Mouse (Mus musculus) gastrocnemius, postnatal 10 days (tissue): ENCODE measurements around the gene A830031A19Rik. TPM values are rescaled to one million over a fixed set of nuclear protein-coding genes. Genes with fewer than 3 reads are reported as not detected.

Source experiments
- DNase-seq: peaks from one replicate; pipeline ENCODE4 v3.0.0; 2021; ENCODE audit warnings: mixed read lengths
- microRNA-seq, 2 experiments: library from miRNA; unstranded; fragments of <30 nt; microRNA quantifications; one replicate each; pipeline ENCODE4 v1.2.0; 2021
- total RNA-seq, 2 experiments: library from RNA; stranded (reverse); gene quantifications; 2 replicates each; pipeline ENCODE4 v1.2.3; 2021

The A830031A19Rik gene
- total RNA-seq, 2 experiments from 2014 or later, result not detected

DNA sequence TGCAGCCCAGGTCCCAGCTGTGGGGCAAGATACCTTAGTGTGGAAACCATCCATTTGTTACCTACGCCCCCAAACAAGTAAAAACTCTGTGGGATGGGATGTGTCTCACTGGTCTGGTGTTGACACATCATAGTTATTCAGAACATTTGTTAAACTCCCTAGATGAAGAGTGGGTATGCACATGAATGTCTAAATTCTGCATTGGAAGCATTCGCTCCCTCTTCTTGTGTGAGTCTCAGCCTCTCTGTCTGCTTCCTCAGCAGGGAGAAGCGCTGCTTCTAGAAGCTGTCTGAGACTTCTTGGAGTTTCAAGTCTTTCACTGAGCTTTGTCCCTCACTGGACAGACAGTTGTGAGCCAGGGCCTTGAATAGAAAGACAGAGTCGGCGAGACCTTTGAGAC, 65.9 kb downstream of the A830031A19Rik start:
- DNase-seq, result no peak

DNA sequence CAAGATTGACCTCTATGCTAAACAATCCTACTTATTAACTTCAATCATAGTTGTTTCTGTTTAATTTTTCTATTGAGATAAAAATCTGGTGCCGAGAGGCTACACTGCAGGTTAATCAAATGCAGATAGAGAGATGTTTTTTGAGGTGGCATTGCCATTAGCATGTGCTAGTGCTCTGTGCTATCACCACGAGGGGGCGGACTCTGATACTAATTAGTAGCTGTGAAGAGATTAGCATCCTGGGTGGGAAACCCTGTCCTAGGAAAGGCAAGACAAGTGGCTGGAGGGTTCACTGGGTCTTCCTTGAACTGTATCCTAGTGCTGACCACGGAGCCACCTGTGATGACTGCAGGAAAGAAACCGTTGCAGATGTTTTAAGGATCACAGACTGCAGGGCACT, 66.6 kb downstream of the A830031A19Rik start:
- DNase-seq, result no peak

DNA sequence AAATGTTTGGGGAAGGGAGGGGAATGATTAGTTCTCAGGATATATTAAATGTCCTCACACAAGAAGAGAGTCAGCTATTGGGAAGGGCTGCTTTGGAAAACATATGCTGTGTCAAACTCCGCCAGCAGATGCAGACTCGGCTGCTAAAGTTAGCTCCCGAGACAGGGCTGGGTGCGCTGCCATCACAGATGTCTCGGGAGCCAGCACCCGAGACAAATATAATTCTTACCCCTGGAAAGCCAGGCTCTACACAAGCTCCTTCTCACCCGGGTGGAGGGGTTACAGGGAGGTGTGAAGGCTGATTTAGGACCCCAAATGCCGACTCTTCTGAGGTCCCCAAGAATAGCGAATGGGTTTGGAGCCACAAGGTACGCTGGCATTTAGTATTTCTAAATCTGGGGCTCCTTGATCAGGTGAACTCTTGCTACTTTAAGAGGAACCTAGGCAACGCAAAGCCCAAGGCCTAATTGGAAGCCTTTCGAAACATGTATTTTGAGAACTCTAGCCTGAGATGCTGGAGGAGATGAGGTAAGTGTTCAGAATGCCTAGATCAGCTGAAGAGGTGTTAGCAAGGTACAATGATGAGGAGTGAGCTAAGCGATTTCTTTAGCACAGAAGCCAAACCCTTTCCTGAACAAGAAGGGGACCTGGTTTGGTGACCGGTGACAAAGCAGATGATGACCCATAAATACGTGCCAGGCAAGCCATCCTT, 69.3 kb downstream of the A830031A19Rik start:
- no peak for DNase-seq

DNA sequence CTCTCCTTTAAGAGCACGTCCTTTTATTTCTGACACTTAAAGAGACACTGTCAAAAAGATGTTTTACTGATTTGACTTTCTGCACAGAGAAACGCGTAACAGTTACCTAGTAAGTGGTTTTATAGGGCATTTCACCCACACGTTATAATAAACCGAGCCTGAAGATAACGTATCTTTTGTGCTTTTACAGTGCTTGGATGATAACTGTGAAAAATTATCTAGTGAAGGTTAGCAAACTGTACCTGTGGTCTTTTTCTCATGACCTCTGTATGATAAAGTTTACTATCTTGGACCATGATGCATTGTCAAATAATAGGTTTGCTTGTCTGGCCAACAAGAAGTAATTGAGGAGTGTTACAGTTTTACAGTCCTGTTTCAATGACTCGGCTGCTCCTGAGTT, 74.2 kb downstream of the A830031A19Rik start:
- no peak for DNase-seq

Small RNA genes lying within 50 kb of the gene (microRNA-seq; reads per million reads assigned to microRNA genes)
- 0 reads per million in 2 experiments for gene Gm44381

Other genes with a start within 250 kb of the A830031A19Rik start
- 1 to 10 TPM; 4.3 to 6.2 TPM for gene Papolg, start 179.8 kb downstream of the A830031A19Rik start, total RNA-seq
- gene Bcl11a, start 3.0 kb upstream of the A830031A19Rik start, total RNA-seq, result under 1 TPM; 0.54 to 0.97 TPM